In genomic region chr6:95003716-95004115, GRCm38 (mm10) we compare ENCODE assay signal across 20 mouse cellular contexts.
DNase-seq lines count a peak whose midpoint lies in the region; TF ChIP-seq lines count a peak whose summit lies in the region.
"Had no signal": no experiment of that assay in that cellular context is flagged by ENCODE, and none has a peak within 500 bp of the region (broad histone marks: within the 10 kb centered on the region; RNA-seq: fewer than 3 reads in every experiment).

No protein-coding gene starts in this region.

- H3K4me3 ChIP-seq in lung, adult 2 months (replicated peaks; ENCODE audit: extremely low read depth, low read depth, low read length): no peak overlapping the region
- H3K4me3 ChIP-seq: embryonic facial prominence, embryonic 10.5 days; embryonic facial prominence, embryonic 12.5 days; forebrain, embryonic 13.5 days; forebrain, embryonic 15.5 days had no signal

- WGBS in lung, adult 2 months: 48% methylated on average over 3 of the region's 3 CpGs

- H3K4me1 ChIP-seq in lung, adult 2 months (ENCODE audit: control insufficient read depth, insufficient read depth, low read length): no peaks in the 10 kb centered on the region; the same call in none of the 2 replicates
- H3K4me1 ChIP-seq: embryonic facial prominence, embryonic 10.5 days; embryonic facial prominence, embryonic 12.5 days; forebrain, embryonic 13.5 days; forebrain, embryonic 15.5 days had no signal

- no peak for TF ChIP-seq POLR2A in lung, adult 2 months (IDR thresholded peaks at IDR 0.05; ENCODE audit: borderline replicate concordance, extremely low read depth, low read depth, low read length)

- no peak for TF ChIP-seq CTCF in lung, adult 2 months (IDR thresholded peaks at IDR 0.05; ENCODE audit: insufficient read depth, low read length)

- peak; percentile 9 for DNase-seq in adrenal gland, adult 2 months
- no peak for DNase-seq in adrenal gland, adult 18-20 months (ENCODE audit: low spot score in 2 of 2)
- peak; percentile 20 for DNase-seq in adrenal gland, postnatal 14 days
- no peak for DNase-seq in adrenal gland, postnatal 4 days (ENCODE audit: low spot score in 2 of 2)
- DNase-seq in kidney, adult 9 months: peak; percentile 5
- DNase-seq in kidney, postnatal 25 days: no peak
- DNase-seq in adipocyte (ENCODE audit: low spot score): peak; percentile 78
- no peak for DNase-seq in lung, adult 2 months
- DNase-seq: adrenal gland, postnatal 25 days; B cell, adult 2 months; cerebellum, adult 11-12 months; cerebellum, adult 2 months; cerebellum, adult 9-10 months; cerebellum, postnatal 10 days; cerebellum, postnatal 25 days; forebrain, postnatal 0 days had no signal

Comparison
In these comparisons a context has a peak if more than half of its experiments do, and no peak if none do; other contexts are left out.
1. DNase-seq: peak in adrenal gland, adult 2 months (single experiment), adrenal gland, postnatal 14 days (single experiment), kidney, adult 9 months (single experiment) and adipocyte (single experiment); none in adrenal gland, adult 18-20 months (0 of 2), adrenal gland, postnatal 4 days (0 of 2), kidney, postnatal 25 days (0 of 2) and lung, adult 2 months (single experiment).